Mouse (Mus musculus) olfactory bulb, adult 2 months (tissue): ENCODE data around the gene Gnb2.

Experiments used
- CTCF ChIP-seq: fragments of 200-500 bp; IDR thresholded peaks from 2 replicates; pipeline ENCODE4 v1.5.1; 2012; ENCODE audit warnings: low read depth, mild to moderate bottlenecking, low read length, moderate library complexity; ENCODE audit not compliant: insufficient read depth
- POLR2A ChIP-seq: fragments of 200-500 bp; IDR thresholded peaks from 2 replicates; pipeline ENCODE4 v1.6.1; 2012; ENCODE audit warnings: mild to moderate bottlenecking, low read depth, low read length, moderate library complexity; ENCODE audit not compliant: insufficient read depth

DNA sequence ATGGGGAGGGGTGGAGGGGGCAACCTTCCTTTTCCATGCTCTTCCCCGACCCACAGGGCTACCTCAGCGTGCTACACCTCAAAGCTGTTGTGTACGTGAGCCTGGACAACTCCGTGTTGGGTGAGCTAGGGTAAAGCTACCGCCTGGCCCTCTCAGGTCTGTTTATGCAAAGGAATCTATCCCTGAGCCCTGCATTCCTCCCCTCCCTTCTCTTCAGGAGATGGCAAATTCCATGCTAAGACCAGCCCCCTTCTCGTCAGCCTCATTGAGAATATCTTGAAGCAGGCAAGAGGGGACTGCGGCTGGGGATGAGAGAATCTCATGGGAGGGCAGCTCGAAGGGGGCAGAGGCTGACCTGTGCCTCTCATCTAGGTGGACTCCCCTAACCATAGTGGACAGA is 49.4 kb upstream of the Gnb2 start:
- TF ChIP-seq CTCF = no peak
- TF ChIP-seq POLR2A = no peak
